Mouse (Mus musculus): ENCODE measurements around the gene Sugp2.

Sugp2 gene

GRCm38 (mm10) chr8:70222041-70222440, 12.0 kb upstream of the Sugp2 start:
- DNase-seq = peak; percentile 7

- peak; percentile 81 for DNase-seq
Measured at GRCm38 (mm10) chr8:70223341-70223740, 10.7 kb upstream of the Sugp2 start.

GRCm38 (mm10) chr8:70227997-70228396, 6.0 kb upstream of the Sugp2 start:
- no peak for DNase-seq

GRCm38 (mm10) chr8:70230837-70231236, 3.2 kb upstream of the Sugp2 start:
- DNase-seq = no peak

GRCm38 (mm10) chr8:70233606-70234005, 420 bp upstream of the Sugp2 start:
- no peak for DNase-seq

- no peak for DNase-seq
Measured at GRCm38 (mm10) chr8:70234781-70235128, 729 bp downstream of the Sugp2 start.

GRCm38 (mm10) chr8:70237842-70238241, 3.8 kb downstream of the Sugp2 start:
- no peak for DNase-seq

- DNase-seq = peak; percentile 15
Measured at GRCm38 (mm10) chr8:70240642-70241041, 6.6 kb downstream of the Sugp2 start.

GRCm38 (mm10) chr8:70246622-70247021, 12.6 kb downstream of the Sugp2 start:
- no peak for DNase-seq

- no peak for DNase-seq
Measured at GRCm38 (mm10) chr8:70247841-70248240, 13.8 kb downstream of the Sugp2 start.

GRCm38 (mm10) chr8:70254628-70255027, 20.6 kb downstream of the Sugp2 start:
- DNase-seq = no peak

- DNase-seq = no peak
Measured at GRCm38 (mm10) chr8:70257456-70257855, 23.4 kb downstream of the Sugp2 start.

- no peak for DNase-seq
Measured at GRCm38 (mm10) chr8:70258600-70258999, 24.6 kb downstream of the Sugp2 start.

- DNase-seq = no peak
Measured at GRCm38 (mm10) chr8:70259043-70259442, 25.0 kb downstream of the Sugp2 start.

- DNase-seq = no peak
Measured at GRCm38 (mm10) chr8:70267674-70268073, 33.6 kb downstream of the Sugp2 start.

GRCm38 (mm10) chr8:70268311-70268710, 34.3 kb downstream of the Sugp2 start:
- no peak for DNase-seq

- peak; percentile 23 for DNase-seq
Measured at GRCm38 (mm10) chr8:70268799-70269565, 35.0 kb downstream of the Sugp2 start.

GRCm38 (mm10) chr8:70272949-70273348, 38.9 kb downstream of the Sugp2 start:
- DNase-seq = peak; percentile 8

- DNase-seq = no peak
Measured at GRCm38 (mm10) chr8:70274350-70274749, 40.3 kb downstream of the Sugp2 start.

- DNase-seq = peak; percentile 13
Measured at GRCm38 (mm10) chr8:70276476-70276875, 42.5 kb downstream of the Sugp2 start.

- DNase-seq = no peak
Measured at GRCm38 (mm10) chr8:70278175-70278574, 44.1 kb downstream of the Sugp2 start.

- no peak for DNase-seq
Measured at GRCm38 (mm10) chr8:70279266-70279665, 45.2 kb downstream of the Sugp2 start.

GRCm38 (mm10) chr8:70281001-70281400, 47.0 kb downstream of the Sugp2 start:
- DNase-seq = no peak

GRCm38 (mm10) chr8:70282603-70283135, 48.6 kb downstream of the Sugp2 start, which contains the start of gene Homer3:
Gene Homer3 (plus strand): TSS chr8:70282827.
- DNase-seq = peak; percentile 90
